Mouse (Mus musculus) spleen, postnatal 14 days (tissue): ENCODE measurements around the gene Umod.
A peak's percentile ranks its signal among the peaks of the same experiment; 100 is the strongest.

Experiments used
- DNase-seq, 2 experiments: peaks; one replicate each; pipeline ENCODE4 v3.0.0; 2021 to 2022; ENCODE audit warnings: low spot score in 2 of 2

Gene Umod

GRCm38 (mm10) chr7:119479256-119479655 lies at the start of gene Umod:
TSS of gene Umod (minus strand) at chr7:119479282.
- no peak for DNase-seq

GRCm38 (mm10) chr7:119528617-119529016 lies 49.5 kb upstream of the Umod start:
- no peak for DNase-seq

GRCm38 (mm10) chr7:119527548-119527947 lies 48.5 kb upstream of the Umod start:
- no peak for DNase-seq

- DNase-seq, result no peak
These were observed 48.1 kb upstream of the Umod start for GRCm38 (mm10) chr7:119527135-119527534.

- DNase-seq, result no peak
These were observed 47.4 kb upstream of the Umod start for GRCm38 (mm10) chr7:119526486-119526885.

GRCm38 (mm10) chr7:119525881-119526281 lies 46.8 kb upstream of the Umod start:
- DNase-seq, result no peak

- DNase-seq, result no peak
These were observed 44.3 kb upstream of the Umod start, which contains the start of gene Pdilt for GRCm38 (mm10) chr7:119523389-119523788. TSS of gene Pdilt (minus strand) at chr7:119523489.

- DNase-seq, result no peak
These were observed 43.3 kb upstream of the Umod start for GRCm38 (mm10) chr7:119522385-119522784.

GRCm38 (mm10) chr7:119521816-119522215 lies 42.7 kb upstream of the Umod start:
- no peak for DNase-seq

- DNase-seq, result peak in 1 of 2 experiments; percentile 31
These were observed 40.6 kb upstream of the Umod start for GRCm38 (mm10) chr7:119519654-119520053.

GRCm38 (mm10) chr7:119519163-119519562 lies 40.1 kb upstream of the Umod start, which contains the start of gene Acsm5:
TSS of gene Acsm5 (plus strand) at chr7:119519463.
- DNase-seq, result no peak

- no peak for DNase-seq
These were observed 37.1 kb upstream of the Umod start for GRCm38 (mm10) chr7:119516272-119516558.

GRCm38 (mm10) chr7:119515492-119516271 lies 36.6 kb upstream of the Umod start:
- peak in 1 of 2 experiments; percentile 7 for DNase-seq

- no peak for DNase-seq
These were observed 34.0 kb upstream of the Umod start for GRCm38 (mm10) chr7:119513056-119513455.

- no peak for DNase-seq
These were observed 32.1 kb upstream of the Umod start for GRCm38 (mm10) chr7:119511143-119511542.

GRCm38 (mm10) chr7:119490041-119490780 lies 11.1 kb upstream of the Umod start:
- DNase-seq, result no peak

- DNase-seq, result no peak
These were observed 7.6 kb upstream of the Umod start for GRCm38 (mm10) chr7:119486683-119487082.

GRCm38 (mm10) chr7:119484154-119484553 lies 5.1 kb upstream of the Umod start:
- no peak for DNase-seq

- no peak for DNase-seq
These were observed 2.3 kb downstream of the Umod start for GRCm38 (mm10) chr7:119476500-119477389.

GRCm38 (mm10) chr7:119459185-119459584 lies 19.9 kb downstream of the Umod start, which contains the start of gene Gp2:
TSS of gene Gp2 (minus strand) at chr7:119459285.
- DNase-seq, result no peak

GRCm38 (mm10) chr7:119454192-119454591 lies 24.9 kb downstream of the Umod start:
- DNase-seq, result no peak

- DNase-seq, result no peak
These were observed 35.2 kb downstream of the Umod start for GRCm38 (mm10) chr7:119443849-119444248.
